Mouse (Mus musculus): Measurements from ENCODE around the gene Synj2. TPM values are rescaled to one million over a fixed set of nuclear protein-coding genes. Genes with fewer than 3 reads are reported as not detected.

Gene Synj2
- total RNA-seq, 2 experiments from 2014 or later = 47.4 to 52.1 TPM

DNA sequence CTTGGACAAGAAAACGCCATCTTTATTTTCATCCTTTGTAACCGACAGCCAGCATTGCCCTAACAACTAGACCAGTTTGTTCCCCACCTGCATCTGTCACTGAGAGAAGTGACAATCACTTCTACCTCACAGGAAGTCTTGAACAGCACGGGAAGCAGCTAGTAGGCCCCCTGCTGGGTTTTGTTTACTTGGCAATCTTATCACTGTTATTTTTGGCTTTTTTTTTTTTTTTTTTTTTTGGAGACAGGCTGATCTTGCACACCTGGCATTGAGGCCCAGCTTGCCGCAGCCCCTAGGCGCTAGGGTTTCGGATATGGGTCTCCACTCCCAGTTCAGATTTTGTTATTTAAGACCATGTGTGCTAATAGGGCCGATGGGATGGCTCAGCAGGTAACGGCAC, 32.5 kb downstream of the Synj2 start:
- DNase-seq (ENCODE audit: low spot score in 2 of 2) = no peak

- DNase-seq (ENCODE audit: low spot score in 2 of 2) = peak; percentile 73 to 89
Measured at GRCm38 (mm10) chr17:5975099-5975977, 34.3 kb downstream of the Synj2 start.

DNA sequence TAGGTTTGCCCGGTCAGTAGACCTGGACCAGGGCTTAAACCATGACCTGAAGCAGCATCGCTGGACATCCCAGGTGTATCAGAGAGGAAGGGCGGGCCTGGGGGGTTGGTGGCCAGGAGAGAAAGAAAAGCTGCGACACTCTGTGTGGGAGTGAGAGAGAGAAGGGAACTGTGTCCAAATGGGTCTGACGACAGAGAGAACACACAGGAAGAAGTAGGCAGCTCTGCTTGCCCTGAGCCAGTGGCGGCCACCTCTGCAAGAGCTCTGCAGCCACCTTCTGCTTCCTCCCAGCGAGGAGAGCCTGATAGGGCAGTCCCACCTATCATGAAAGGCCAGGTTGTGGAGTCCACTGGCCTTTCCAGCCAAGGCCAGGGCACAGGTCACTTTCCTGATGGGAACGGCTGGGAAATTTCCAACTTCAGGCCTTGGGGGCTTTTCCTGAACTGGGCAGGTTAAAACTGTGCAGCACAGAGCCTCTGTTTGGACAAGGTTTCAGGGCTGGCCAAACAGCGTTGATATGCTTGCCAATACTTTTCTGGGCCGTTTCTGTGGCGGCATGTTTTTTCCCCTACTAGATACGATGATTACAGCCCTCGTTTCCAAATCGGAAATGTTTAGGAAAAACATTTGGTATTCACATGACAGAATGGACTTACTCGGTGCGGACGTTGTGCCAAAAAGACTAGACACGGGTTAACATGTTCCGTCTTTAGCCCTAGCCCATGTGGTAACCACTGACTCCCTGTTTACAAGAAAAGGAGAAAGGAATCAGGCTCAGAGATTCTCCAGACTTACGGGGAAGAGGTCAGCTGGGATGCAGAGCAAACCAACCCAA, 35.4 kb downstream of the Synj2 start:
- DNase-seq (ENCODE audit: low spot score in 2 of 2) = peak in 1 of 2 experiments; percentile 24

- no peak for DNase-seq (ENCODE audit: low spot score in 2 of 2)
Measured at GRCm38 (mm10) chr17:5977056-5977920, 36.2 kb downstream of the Synj2 start.

- DNase-seq (ENCODE audit: low spot score in 2 of 2) = no peak
Measured at GRCm38 (mm10) chr17:5977921-5978504, 36.9 kb downstream of the Synj2 start.

- DNase-seq (ENCODE audit: low spot score in 2 of 2) = no peak
Measured at GRCm38 (mm10) chr17:5978505-5979077, 37.5 kb downstream of the Synj2 start.

- no peak for DNase-seq (ENCODE audit: low spot score in 2 of 2)
Measured at GRCm38 (mm10) chr17:5980860-5981259, 39.8 kb downstream of the Synj2 start.

- no peak for DNase-seq (ENCODE audit: low spot score in 2 of 2)
Measured at GRCm38 (mm10) chr17:5983150-5983549, 42.1 kb downstream of the Synj2 start.

GRCm38 (mm10) chr17:5983901-5984300, 42.8 kb downstream of the Synj2 start:
- DNase-seq (ENCODE audit: low spot score in 2 of 2) = no peak

DNA sequence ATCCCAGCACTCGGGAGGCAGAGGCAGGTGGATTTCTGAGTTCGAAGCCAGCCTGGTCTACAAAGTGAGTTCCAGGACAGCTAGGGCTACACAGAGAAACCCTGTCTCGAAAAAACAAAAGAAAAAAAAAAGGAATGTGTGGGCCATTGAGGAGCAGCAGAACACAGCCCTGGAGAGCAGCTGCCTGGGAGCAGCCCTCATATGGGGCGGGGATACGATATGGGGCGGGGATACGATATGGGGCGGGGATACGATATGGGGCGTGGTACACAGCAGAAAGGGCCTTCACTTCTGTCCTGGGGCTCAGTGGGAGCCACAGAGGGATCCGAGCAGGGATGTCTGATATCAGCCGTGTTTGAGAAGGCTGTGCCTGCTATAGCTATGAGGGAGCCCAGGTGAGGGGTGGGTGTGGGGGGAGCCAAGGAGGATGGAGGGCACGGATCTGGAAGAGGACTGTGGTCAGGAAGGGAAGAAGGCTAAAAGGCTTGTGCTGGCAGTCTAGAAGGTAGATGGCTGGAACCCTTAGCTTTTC, 43.7 kb downstream of the Synj2 start:
- DNase-seq (ENCODE audit: low spot score in 2 of 2) = no peak

DNA sequence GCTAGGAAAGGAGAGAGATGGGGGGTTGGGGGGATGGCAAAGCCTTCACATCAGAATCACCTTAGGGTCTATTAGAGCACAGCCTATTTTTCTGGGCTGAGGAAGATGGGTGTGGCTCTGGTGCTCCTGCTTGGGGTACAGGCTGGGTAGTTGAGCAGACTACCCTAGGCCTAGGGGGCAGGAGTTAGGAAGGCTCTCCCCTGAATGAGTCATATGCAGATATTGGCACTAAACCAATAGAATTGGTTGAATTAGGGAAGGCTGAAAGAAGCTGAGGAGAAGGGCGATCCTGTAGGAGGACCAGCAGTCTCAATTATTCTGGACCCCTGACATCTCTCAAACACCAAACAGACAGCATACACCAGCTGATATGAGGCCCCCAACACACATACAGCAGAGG, 44.2 kb downstream of the Synj2 start:
- DNase-seq (ENCODE audit: low spot score in 2 of 2) = no peak

GRCm38 (mm10) chr17:5987271-5988056, 46.4 kb downstream of the Synj2 start:
- DNase-seq (ENCODE audit: low spot score in 2 of 2) = no peak

DNA sequence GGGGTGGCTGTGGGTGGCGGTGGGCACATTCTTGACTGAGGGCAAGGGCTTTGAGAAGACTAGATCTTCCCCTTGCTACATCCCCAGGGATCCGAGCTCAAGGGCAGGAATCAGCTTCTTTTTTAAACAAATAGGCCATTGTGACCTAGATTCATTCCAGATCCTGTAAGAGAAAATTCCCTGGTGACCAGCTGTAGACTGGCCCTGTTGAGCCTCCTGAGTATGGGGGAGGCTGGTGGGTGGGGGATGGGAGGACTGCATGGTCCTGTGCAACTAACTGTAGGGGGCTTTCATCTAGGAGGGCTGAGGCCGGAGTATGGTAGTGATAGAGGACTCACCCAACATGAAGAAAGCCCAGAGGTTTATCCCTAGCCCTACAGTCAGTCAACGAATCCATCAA, 47.0 kb downstream of the Synj2 start:
- no peak for DNase-seq (ENCODE audit: low spot score in 2 of 2)

DNA sequence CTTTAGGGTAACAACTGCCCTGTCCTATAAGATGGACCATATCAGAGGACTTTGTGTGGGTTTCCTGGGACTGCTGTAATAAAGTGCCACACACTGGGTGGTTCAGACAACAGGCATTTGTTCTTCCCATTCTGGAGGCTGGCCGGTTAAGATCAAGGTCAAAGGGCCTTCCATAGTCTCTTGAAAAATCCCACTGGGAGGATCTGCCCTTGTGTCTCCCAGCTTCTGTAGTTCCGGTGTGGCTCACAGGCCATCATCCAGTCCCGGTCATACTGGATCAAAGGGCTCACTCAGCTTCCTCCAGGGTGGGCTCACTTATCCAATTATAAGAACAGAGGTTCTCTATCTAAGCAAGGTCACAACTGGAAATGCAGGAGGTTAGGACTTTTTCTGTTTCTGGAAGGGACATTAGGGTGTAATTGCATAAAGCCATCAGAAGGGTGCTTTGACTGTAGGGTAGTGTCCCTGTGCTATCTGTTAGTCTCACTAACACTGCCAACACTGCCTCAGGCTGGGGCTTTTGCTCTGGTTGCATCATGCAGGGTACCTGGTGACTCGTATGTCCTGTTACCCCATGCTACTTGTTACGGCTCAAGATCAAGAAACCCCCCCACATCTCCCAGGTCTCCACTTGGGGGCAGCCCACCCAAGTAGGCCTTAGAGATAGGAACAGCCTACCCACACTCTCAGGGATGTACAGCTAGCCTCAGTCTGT, 51.9 kb downstream of the Synj2 start:
- no peak for DNase-seq (ENCODE audit: low spot score in 2 of 2)

- no peak for DNase-seq (ENCODE audit: low spot score in 2 of 2)
Measured at GRCm38 (mm10) chr17:5993581-5994260, 52.6 kb downstream of the Synj2 start.

GRCm38 (mm10) chr17:5994606-5995005, 53.5 kb downstream of the Synj2 start:
- no peak for DNase-seq (ENCODE audit: low spot score in 2 of 2)

DNA sequence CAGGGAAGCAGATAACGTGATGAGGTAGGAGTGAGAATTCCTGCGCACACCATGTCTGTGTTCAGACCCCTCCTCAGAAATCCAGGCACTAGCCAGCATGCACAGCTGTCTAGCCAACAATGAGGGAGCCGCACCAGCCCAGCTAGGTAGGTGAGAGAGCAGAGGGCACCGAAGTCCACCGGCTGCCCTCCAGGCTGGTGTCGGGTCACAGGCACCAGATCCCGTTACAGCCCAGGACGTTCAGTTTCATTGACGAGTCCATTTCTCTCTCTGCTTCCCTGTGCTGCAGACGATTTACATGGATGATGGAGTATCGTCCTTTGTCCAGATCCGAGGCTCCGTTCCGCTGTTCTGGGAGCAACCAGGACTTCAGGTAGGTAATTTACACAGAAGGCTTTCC, 55.5 kb downstream of the Synj2 start:
- DNase-seq (ENCODE audit: low spot score in 2 of 2) = no peak

Data from layer of hippocampus, postnatal 14 days (tissue).